Mouse (Mus musculus) large intestine, adult 2 months (tissue): ENCODE results near the gene Tnpo3. TPM values are rescaled to one million over a fixed set of nuclear protein-coding genes. Genes with fewer than 3 reads are reported as not detected.

Experiments used
- DNase-seq: peaks from one replicate; pipeline ENCODE4 v3.0.0-alpha.2; 2012; ENCODE audit warnings: low read depth, low spot score
- WGBS: fragments of 180-500 bp; shearing (Covaris S2); methylation state at CpG from one replicate; pipeline ENCODE4 v1.1.7; 2018; 5-methylcytosine and 5-hydroxymethylcytosine counted together
- polyA plus RNA-seq: library from polyadenylated mRNA; depleted of rRNA; stranded (reverse); fragments of >200 nt; gene quantifications from 2 replicates; pipeline ENCODE4 v1.2.3, GENCODE M21; 2012; rRNA removed

Gene Tnpo3
- polyA plus RNA-seq, 1 experiment = 30.7 TPM

GRCm38 (mm10) chr6:29500177-29500576, 109.5 kb downstream of the Tnpo3 start:
- no peak for DNase-seq
- WGBS = 71% methylated on average over 7 of the region's 7 CpGs

DNA sequence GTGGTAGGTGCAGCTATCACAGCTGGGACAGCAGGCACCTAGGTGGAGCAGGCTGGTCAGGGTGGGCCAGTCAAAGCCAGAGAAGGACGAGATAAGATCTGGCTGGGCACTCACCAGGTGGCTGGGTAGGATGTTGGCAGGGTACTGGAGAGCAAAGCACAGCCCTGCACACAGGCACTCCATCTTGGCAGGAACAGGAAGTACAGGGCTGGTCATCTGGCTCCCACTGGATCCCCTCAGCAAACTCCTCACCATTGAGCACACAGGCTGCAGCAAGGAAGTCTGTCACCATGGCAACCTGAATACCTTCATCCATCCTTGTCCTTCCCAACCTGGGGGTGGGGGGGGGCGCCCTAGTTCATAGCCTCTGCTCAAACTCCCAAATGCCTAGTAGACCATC, 111.9 kb downstream of the Tnpo3 start:
- no peak for DNase-seq
- WGBS = 45% methylated on average over 2 of the region's 2 CpGs

DNA sequence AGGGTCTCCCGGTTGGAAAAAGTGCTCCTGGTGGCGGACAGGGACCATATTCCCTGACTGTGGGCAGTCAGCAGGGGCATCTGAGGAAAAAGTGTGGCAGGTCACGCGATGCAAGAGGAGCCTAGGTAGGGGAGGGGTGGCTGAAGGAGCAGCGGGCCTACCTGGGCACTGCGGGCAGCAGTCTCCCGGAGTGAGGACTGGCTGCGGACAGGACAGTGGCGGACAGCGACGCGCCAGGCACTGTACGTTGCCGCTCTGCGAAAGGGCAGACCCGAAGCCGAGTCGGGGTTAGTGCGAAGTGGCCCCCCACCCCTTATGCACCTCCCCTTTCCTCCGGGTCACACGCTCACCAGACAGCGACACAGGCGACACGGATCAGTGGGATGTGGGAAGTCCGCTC, 113.4 kb downstream of the Tnpo3 start:
- DNase-seq = no peak
- WGBS = 63% methylated on average over 25 of the region's 25 CpGs

DNA sequence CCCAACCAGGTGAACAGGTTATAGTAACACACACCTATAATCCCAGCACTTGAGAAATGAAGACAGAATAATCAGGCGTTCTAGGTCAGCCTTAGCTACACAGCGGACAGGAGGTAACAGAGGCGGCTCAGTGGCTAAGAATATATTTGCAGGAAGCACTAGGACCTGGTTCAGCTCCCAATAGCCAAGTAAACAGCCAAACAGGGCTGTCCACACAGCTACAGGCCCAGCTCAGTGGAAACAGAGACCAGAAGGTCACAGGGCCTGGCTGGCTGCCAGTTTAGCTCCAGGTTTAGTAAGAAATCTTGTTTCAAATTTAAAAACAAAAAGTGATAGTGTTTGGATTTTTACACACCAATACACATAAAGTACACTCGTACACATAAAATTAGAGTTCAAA, 115.6 kb downstream of the Tnpo3 start:
- DNase-seq = no peak
- WGBS = 71% methylated on average over 4 of the region's 4 CpGs

Other genes starting within 250 kb of the Tnpo3 start
- gene Opn1sw, start 221.4 kb downstream of the Tnpo3 start, polyA plus RNA-seq = 0.15 and 0.22 TPM in 2 replicates
- 1.7 and 2.0 TPM in 2 replicates for gene Ccdc136, start 213.6 kb downstream of the Tnpo3 start, polyA plus RNA-seq
- 7.9 and 11.4 TPM in 2 replicates for gene Flnc, start 176.6 kb downstream of the Tnpo3 start, polyA plus RNA-seq
- gene Atp6v1f, start 142.2 kb downstream of the Tnpo3 start, polyA plus RNA-seq = 288 and 318 TPM in 2 replicates
- not detected in 2 replicates for gene Atp6v1fnb, start 138.4 kb downstream of the Tnpo3 start, polyA plus RNA-seq
- 3.2 and 3.8 TPM in 2 replicates for gene Kcp, start 101.9 kb downstream of the Tnpo3 start, polyA plus RNA-seq
- 18.5 and 20.4 TPM in 2 replicates for gene Irf5, start 83.3 kb downstream of the Tnpo3 start, polyA plus RNA-seq
- 2.5 and 2.8 TPM in 2 replicates for gene Tspan33, start 84.3 kb upstream of the Tnpo3 start, polyA plus RNA-seq
- gene Smo, start 125.6 kb upstream of the Tnpo3 start, polyA plus RNA-seq = 10.8 and 14.9 TPM in 2 replicates
- gene Ahcyl2, start 158.1 kb upstream of the Tnpo3 start, polyA plus RNA-seq = 74.3 and 187 TPM in 2 replicates